Mouse (Mus musculus) heart, embryonic 16.5 days (tissue): ENCODE results near the gene Eva1b. TPM values are rescaled to one million over a fixed set of nuclear protein-coding genes. Genes with fewer than 3 reads are reported as not detected.

Source experiments
- ATAC-seq: fragments of 200-750 bp; cut with Nextera tagmentation; replicated peaks from 2 replicates; pipeline ENCODE4 v1.8.0; 2017; ENCODE audit warnings: moderate number of reproducible peaks; ENCODE audit not compliant: insufficient read depth, low FRiP score; ENCODE audit errors: extremely low read depth
- H3K27ac ChIP-seq: fragments of 300-500 bp; sonication (generic); 2 replicates; pipeline ENCODE4 v1.5.1; 2014; ENCODE audit warnings: mild to moderate bottlenecking, low read length, control low read depth, moderate library complexity
- H3K27me3 ChIP-seq: fragments of 300-500 bp; sonication (generic); 2 replicates; pipeline ENCODE4 v1.6.1; 2014; ENCODE audit warnings: low read length, mixed read lengths; ENCODE audit not compliant: control insufficient read depth, insufficient read depth
- H3K36me3 ChIP-seq: fragments of 300-500 bp; sonication (generic); 2 replicates; pipeline ENCODE4 v1.6.1; 2014; ENCODE audit not compliant: control insufficient read depth, insufficient read depth
- H3K4me1 ChIP-seq: fragments of 300-500 bp; sonication (generic); 2 replicates; pipeline ENCODE4 v1.6.1; 2014; ENCODE audit warnings: low read length, mixed read lengths; ENCODE audit not compliant: control insufficient read depth, insufficient read depth
- H3K4me2 ChIP-seq: fragments of 300-500 bp; sonication (generic); 2 replicates; pipeline ENCODE4 v1.6.1; 2014; ENCODE audit warnings: low read depth, mild to moderate bottlenecking, control low read depth, low read length
- H3K4me3 ChIP-seq: fragments of 300-500 bp; sonication (generic); 2 replicates; pipeline ENCODE4 v1.5.1; 2014; ENCODE audit warnings: mild to moderate bottlenecking, control low read depth, low read length
- H3K9ac ChIP-seq: fragments of 300-500 bp; sonication (generic); 2 replicates; pipeline ENCODE4 v1.6.1; 2014; ENCODE audit warnings: low read length, control low read depth
- H3K9me3 ChIP-seq: fragments of 300-500 bp; sonication (generic); replicated peaks from 2 replicates; pipeline ENCODE4 v1.6.1; 2016; ENCODE audit warnings: low read length; ENCODE audit not compliant: control insufficient read depth
- WGBS: fragments of 180-500 bp; shearing (Covaris S2); extraction: QIAGEN DNeasy Blood & Tissue Kit; methylation state at CpG from one replicate; pipeline ENCODE4 v1.1.7; 2014; 5-methylcytosine and 5-hydroxymethylcytosine counted together
- polyA plus RNA-seq: library from polyadenylated mRNA; unstranded; fragments of >200 nt; fragmentation: Nextera tagmentation; extraction: Ambion mirVana; gene quantifications from 2 replicates; pipeline ENCODE4 v1.2.1, GENCODE M21; 2015

Gene Eva1b
- polyA plus RNA-seq, 1 experiment from 2014 or later: 29.5 TPM

DNA sequence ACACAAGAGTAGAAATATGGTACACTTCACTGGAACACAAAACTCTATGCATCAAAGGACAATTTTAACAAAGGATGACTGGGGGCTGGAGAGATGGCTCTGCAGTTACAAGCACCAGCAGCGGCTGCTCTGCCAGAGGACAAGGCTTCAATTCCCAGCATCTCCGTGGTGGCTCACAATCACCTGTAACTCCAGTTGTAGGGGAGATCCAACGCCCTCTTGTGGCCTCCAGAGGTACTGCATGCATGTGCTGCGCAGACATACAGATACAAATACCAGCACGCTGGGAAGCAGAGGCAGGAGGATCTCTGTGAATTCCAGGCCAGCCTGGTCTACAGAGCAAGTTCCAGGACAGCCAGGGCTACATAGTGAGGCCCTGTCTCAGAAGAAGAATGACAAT, 9.1 kb downstream of the Eva1b start:
- Histone ChIP-seq H3K4me1 (0 out of 2 replicates have a peak, but pooled peaks cover 2% of the 10 kb centered on the region), H3K27me3 (no peaks in the 10 kb centered on the region), H3K27ac (no peak overlapping the region), H3K9me3 (no peaks in the 10 kb centered on the region), H3K4me3 (no peak overlapping the region), H3K4me2 (no peak overlapping the region), H3K36me3 (no peaks in the 10 kb centered on the region), H3K9ac (no peak overlapping the region)
- ATAC-seq: no peak
- WGBS: 65% methylated on average over 5 of the region's 5 CpGs

DNA sequence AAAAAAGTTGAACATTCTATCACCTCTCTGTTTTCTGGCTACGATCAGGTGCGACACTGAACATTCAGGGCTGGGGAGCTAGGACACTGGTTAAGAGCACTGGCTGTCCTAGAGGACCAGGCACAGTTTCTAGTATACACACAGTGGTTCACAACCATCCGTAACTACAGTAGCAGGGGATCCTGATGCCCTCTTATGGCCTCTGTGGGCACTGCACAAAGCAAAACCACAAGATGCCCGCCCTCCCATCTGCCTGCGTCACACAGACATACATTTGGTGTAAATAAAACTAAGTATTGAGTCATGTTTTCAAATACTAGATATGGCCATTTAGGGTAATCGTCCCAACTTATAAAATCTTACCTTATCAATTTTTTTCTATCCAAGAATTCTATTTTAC, 10.0 kb downstream of the Eva1b start:
- H3K9ac ChIP-seq: no peak overlapping the region
- H3K36me3 ChIP-seq: no peaks in the 10 kb centered on the region
- no peak overlapping the region for H3K4me3 ChIP-seq
- no peaks in the 10 kb centered on the region for H3K27me3 ChIP-seq
- no peaks in the 10 kb centered on the region for H3K9me3 ChIP-seq
- peaks cover 6% of the 10 kb centered on the region; the same call in 1 of the 2 replicates for H3K4me1 ChIP-seq
- ATAC-seq: no peak
- 89% methylated on average over 6 of the region's 6 CpGs for WGBS
- no peak overlapping the region for H3K4me2 ChIP-seq
- no peak overlapping the region for H3K27ac ChIP-seq

DNA sequence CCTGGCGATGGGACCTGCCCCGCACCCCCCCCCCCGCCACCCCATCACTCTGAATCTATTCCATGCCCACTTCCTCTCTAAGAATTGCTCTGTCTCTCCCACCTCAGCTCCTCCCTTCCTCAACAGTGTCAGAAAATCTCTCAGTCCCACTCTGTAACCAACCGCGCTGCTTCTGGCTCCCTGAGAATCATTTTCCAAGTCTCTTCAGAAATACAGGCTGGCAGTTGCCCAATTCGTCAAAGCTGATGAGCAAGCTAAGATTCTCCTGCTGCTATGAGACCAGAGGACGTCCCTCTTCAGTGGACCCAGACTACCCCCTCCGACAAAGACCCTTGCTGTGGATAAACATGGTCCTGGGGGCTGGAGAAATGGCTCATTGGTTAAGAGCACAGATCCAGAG, 11.9 kb downstream of the Eva1b start:
- H3K9me3 ChIP-seq: no peaks in the 10 kb centered on the region
- 66% methylated on average over 8 of the region's 8 CpGs for WGBS
- H3K36me3 ChIP-seq: no peaks in the 10 kb centered on the region
- peaks cover 13% of the 10 kb centered on the region for H3K4me1 ChIP-seq
- H3K27ac ChIP-seq: no peak overlapping the region
- no peak overlapping the region for H3K4me3 ChIP-seq
- no peak overlapping the region for H3K9ac ChIP-seq
- ATAC-seq: no peak
- no peak overlapping the region for H3K4me2 ChIP-seq
- no peaks in the 10 kb centered on the region for H3K27me3 ChIP-seq

DNA sequence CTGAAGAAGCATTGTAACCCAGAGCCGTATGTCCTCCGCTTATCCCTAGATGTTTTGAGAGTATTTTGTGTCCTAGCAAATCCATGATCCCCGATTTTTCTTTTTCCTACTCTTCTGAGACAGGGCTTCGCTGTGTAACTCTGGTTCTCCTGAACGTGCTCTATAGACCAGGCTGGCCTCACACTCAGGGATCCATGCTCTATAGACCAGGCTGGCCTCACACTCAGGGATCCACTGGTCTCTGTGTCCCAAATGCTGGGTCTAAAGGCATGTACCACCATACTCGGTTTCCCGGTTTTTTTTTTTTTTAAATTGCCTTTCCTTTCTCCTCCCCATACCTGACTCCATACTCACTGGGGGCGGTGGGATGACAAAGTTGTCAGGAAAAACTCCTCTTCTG, 13.4 kb downstream of the Eva1b start:
- Histone ChIP-seq H3K27ac (no peak overlapping the region), H3K36me3 (peaks cover 5% of the 10 kb centered on the region), H3K27me3 (no peaks in the 10 kb centered on the region), H3K9ac (no peak overlapping the region), H3K9me3 (no peaks in the 10 kb centered on the region), H3K4me1 (peaks cover 15% of the 10 kb centered on the region), H3K4me2 (no peak overlapping the region), H3K4me3 (no peak overlapping the region)
- WGBS: 92% methylated on average over 8 of the region's 8 CpGs
- no peak for ATAC-seq

DNA sequence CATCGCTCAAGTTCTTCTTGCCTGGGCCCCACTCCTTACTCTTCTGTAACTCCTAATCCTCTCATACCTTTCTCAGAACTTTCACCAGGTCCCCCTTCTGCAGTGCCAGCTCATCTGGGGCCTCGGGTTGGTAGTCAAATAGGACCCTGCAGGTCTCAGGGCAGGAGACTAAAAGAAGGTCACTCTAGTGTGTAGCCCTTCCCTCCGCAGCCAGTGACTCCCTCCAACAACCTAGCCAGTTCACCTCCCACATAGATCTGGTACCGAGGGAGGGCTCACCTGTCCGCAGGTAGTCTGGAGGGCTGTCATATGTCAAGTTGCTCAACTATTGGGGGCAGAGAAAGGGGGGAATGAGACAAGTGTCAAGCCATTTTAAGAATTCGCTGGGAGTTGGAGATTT, 13.9 kb downstream of the Eva1b start:
- ATAC-seq: no peak
- H3K4me2 ChIP-seq: no peak overlapping the region
- H3K9me3 ChIP-seq: no peaks in the 10 kb centered on the region
- WGBS: 88% methylated on average over 6 of the region's 6 CpGs
- no peak overlapping the region for H3K4me3 ChIP-seq
- peaks cover 19% of the 10 kb centered on the region for H3K4me1 ChIP-seq
- H3K27me3 ChIP-seq: no peaks in the 10 kb centered on the region
- H3K9ac ChIP-seq: no peak overlapping the region
- H3K27ac ChIP-seq: no peak overlapping the region
- peaks cover 8% of the 10 kb centered on the region for H3K36me3 ChIP-seq

DNA sequence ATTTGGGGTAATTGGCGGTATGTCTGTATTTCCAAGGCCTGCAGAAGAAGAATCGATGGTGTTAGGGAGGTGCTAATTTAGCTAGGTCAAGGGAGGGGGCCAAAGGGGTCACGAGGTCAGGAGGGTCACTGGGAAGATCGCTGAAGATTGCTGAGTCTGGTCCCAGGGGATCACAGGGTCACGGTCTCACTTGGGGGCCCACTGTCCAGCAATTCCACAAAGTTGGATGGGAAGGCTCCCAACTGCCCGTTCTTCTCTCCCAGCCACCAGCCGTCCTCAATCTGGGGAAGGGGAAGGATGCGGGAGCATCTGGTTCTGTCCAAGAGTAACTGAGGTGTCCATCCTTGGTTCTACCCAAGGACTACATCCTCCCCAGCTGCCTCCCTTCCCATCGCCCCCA, 14.4 kb downstream of the Eva1b start:
- H3K27me3 ChIP-seq: no peaks in the 10 kb centered on the region
- peak overlapping the region; percentile 96 for H3K4me2 ChIP-seq
- no peak for ATAC-seq
- peaks cover 13% of the 10 kb centered on the region for H3K36me3 ChIP-seq
- 70% methylated on average over 9 of the region's 9 CpGs for WGBS
- H3K4me1 ChIP-seq: peaks cover 19% of the 10 kb centered on the region
- peak overlapping the region; percentile 65 for H3K4me3 ChIP-seq
- H3K9me3 ChIP-seq: no peaks in the 10 kb centered on the region
- peak overlapping the region; percentile 88 for H3K9ac ChIP-seq
- H3K27ac ChIP-seq: 0 out of 2 replicates have a peak overlapping the region, but pooled peaks have one; percentile 37

DNA sequence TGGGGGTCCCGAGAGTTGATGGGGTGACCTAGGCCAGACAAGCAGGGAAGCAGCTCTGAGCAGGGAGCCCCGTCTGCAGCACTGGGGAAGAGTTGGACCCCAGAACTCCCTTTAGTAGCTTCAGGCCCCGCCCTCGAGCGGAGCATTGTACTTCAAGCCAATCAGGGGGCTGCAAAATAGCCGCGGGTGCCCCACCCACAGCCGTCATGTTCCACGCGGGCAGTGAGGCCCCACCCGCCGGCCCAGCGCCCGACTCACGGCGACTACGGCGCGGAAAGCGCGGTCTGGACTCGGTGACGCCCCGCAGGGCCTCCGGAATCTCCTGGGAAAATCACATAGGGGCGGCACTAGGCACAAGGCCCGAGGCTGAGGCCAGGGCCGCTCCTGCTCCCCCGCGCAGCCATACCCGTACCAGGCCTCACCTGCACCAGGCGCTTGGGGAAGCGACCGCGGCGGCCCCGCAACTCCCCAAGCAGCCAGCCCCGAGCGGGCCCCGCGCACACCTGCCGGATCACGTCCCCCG, 15.1 kb downstream of the Eva1b start:
- Histone ChIP-seq H3K4me2 (peak overlapping the region; percentile 96), H3K36me3 (peaks cover 16% of the 10 kb centered on the region), H3K27me3 (no peaks in the 10 kb centered on the region), H3K4me1 (peaks cover 19% of the 10 kb centered on the region), H3K4me3 (peak overlapping the region; percentile 65), H3K9ac (peak overlapping the region; percentile 88), H3K9me3 (no peaks in the 10 kb centered on the region), H3K27ac (peak overlapping the region; percentile 82)
- 1% methylated on average over 44 of the region's 44 CpGs for WGBS
- ATAC-seq: peak; percentile 93

DNA sequence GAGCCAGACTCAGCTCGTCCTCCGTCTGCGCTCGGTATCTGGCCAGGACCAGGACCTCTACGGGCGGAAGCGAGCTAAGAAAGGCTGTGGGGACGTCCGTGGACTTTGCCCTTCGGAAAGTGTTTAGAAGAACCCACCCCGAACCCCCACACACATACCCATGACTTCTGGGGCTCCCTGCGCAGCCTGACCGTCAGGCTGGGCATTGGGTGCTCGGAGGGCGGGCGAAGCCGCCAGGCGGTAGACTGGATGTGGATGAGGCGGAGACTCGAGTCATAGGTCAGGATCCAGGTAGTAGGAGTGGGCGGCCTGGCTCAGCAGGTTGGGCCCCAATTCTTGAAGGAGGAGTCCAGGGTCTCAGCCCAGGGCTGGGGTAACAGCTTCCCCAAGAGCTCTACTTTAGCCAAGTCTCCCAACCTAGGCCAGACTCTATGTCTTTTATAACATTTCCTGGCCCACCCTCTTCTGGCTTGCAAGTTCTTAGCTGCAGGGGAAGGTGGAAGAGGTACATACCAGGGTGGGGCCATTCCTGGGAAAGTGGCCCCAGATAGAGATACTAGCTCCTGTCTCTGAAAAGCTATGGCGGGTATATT, 15.6 kb downstream of the Eva1b start, which contains the start of gene Sh3d21:
Gene Sh3d21, minus strand, starts transcription at position 425 of the 593 bp plus-strand sequence.
- ATAC-seq: peak; percentile 38
- peak within 1 kb of the TSS; percentile 96 for H3K4me2 ChIP-seq
- H3K27me3 ChIP-seq: no peaks in the 10 kb centered on the region
- H3K9me3 ChIP-seq: no peaks in the 10 kb centered on the region
- peaks cover 21% of the 10 kb centered on the region for H3K36me3 ChIP-seq
- peak within 1 kb of the TSS; percentile 82 for H3K27ac ChIP-seq
- H3K4me3 ChIP-seq: peak within 1 kb of the TSS; percentile 65
- peak within 1 kb of the TSS; percentile 88 for H3K9ac ChIP-seq
- 6% methylated on average over 22 of the region's 22 CpGs for WGBS
- peaks cover 19% of the 10 kb centered on the region for H3K4me1 ChIP-seq

DNA sequence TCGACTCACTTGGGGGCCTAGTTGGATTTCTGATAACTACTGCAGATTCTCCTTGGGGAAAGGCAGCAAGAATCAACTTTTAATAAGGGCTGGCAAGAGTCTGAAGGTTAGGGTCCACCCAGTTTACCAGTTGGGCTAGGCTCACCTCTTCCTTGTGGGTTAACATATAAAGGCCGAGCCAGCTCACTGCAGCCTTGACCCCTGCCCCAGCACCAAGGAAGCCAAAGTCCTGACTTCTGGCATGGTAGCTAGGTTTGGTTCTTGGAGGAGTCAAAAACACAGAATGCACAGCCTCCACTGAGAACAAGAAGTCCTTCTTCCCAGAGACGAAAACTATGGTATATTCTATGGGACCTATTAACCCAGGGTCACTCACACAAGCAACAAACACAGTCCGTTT, 16.1 kb downstream of the Eva1b start:
- Histone ChIP-seq H3K27me3 (no peaks in the 10 kb centered on the region), H3K4me2 (peak overlapping the region; percentile 96; the same call in 1 of the 2 replicates), H3K9ac (peak overlapping the region; percentile 88), H3K4me3 (no peak overlapping the region; the same call in 1 of the 2 replicates), H3K27ac (peak overlapping the region; percentile 82), H3K9me3 (no peaks in the 10 kb centered on the region), H3K4me1 (peaks cover 19% of the 10 kb centered on the region), H3K36me3 (peaks cover 26% of the 10 kb centered on the region)
- WGBS: 55% methylated on average over 4 of the region's 4 CpGs
- no peak for ATAC-seq
